Mouse (Mus musculus): Measurements from ENCODE around the gene Lsm11. TPM values are rescaled to one million over a fixed set of nuclear protein-coding genes. Genes with fewer than 3 reads are reported as not detected.
"Not testable (repeated sequence)": the region's sequence is repeated elsewhere in the genome, so short reads cannot be mapped to it uniquely, and the experiment has no call there.

Lsm11 gene
- total RNA-seq, 2 experiments from 2014 or later = 2.0 to 2.7 TPM

DNA sequence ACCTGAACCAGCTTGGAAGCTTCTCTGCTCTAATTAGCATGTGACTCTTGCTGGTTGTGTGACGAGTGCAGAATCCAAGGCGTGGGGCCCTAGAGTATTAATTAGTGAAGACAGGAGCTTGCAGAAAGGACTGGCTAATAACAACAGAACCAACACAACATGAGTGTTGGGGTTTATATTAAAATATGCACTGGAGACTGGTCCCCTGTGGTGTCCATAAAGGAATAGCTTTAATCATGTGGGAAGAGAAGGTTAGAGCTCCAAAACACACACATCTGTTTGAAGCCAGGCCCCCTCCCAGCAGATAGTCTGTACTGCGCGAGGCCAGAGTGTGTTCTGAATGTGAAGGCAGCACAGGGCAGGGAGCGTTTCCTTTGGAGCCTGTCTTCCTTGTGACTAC, 58.1 kb downstream of the Lsm11 start:
- DNase-seq = no peak
- intact Hi-C loops (cut with DNase I) = loop anchor here (10.0 kb wide), 2 partner anchors 132 to 1302 kb away; no protein-coding TSS in a partner anchor

GRCm38 (mm10) chr11:45885606-45886230, 59.0 kb downstream of the Lsm11 start:
- intact Hi-C loops (cut with DNase I) = loop anchor here (10.0 kb wide), 2 partner anchors 131 to 1301 kb away; no protein-coding TSS in a partner anchor
- DNase-seq = no peak

- no peak for DNase-seq
Measured at GRCm38 (mm10) chr11:45884029-45884428, 60.7 kb downstream of the Lsm11 start.

DNA sequence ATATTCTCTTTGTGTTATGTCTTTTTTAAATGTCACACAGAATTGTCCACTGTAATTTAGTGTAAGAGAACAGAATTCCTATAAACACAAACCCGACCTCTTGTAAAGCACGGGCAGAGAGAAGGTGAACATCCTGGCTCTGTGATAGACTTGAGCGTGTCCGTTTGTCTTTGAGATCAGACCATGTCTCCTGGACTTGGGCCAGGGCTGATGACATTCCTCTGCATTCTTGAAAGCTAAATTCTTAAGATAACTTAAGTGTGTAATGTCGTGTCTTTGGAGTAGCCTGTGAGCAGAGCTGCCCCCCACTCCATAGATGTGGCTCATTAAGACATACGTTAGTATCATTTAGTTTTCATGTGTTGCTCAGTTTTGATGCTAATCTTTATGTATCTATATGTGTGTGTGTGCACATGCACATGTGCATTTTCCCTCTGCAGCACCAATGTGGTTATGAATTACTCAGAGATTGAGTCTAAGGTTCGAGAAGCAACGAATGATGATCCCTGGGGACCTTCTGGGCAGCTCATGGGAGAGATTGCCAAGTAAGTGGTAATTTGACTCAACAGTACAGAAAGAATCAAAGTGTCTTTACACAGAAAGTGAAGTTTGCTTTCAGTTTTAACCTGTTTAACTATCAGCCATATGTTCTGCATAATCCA, 61.3 kb downstream of the Lsm11 start:
- intact Hi-C loops (cut with DNase I) = loop anchor here (5.0 to 10.0 kb wide), 3 partner anchors 129 to 1299 kb away; no protein-coding TSS in a partner anchor

More at GRCm38 (mm10) chr11:45884029-45884428, 60.7 kb downstream of the Lsm11 start:
- intact Hi-C loops (cut with DNase I) = loop anchor here (5.0 to 10.0 kb wide), 3 partner anchors 129 to 1299 kb away; no protein-coding TSS in a partner anchor

GRCm38 (mm10) chr11:45881683-45882068, 63.1 kb downstream of the Lsm11 start:
- intact Hi-C loops (cut with DNase I) = loop anchor here (2.0 to 10.0 kb wide), 4 partner anchors 87 to 1297 kb away; no protein-coding TSS in a partner anchor
- no peak for DNase-seq

More for the DNA sequence above, 61.3 kb downstream of the Lsm11 start:
- DNase-seq = no peak

DNA sequence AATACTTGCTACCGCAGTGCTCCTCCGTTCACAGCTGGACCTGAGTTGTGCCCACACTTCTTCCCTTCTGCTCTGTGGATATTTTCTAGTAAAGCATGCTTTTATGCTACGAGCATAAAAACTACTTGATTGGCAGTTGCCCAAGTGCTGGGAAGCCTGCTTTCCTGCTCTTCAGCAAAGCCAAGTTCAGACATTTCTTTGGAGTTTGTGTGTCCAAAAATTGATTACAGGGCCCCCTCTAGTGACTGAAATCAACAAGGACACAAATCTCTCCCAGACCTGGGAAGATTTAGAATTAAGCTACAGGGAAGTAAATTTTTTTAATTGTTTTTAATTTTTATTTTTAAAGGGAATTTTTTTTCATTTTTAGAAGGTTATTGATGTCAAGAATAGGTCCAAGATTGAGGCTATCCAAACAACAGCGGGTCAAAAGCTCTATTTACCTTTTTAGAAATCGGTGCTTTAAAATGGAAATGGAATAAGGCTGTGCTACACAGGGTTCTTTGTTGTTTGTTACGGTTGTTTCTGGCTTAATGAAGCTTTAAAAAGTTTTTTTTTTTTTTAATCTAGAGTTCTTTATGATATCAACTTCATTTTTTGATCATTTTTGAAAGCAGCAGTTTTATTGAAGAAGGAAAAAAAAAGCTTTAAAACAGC, 63.6 kb downstream of the Lsm11 start:
- peak in 1 of 2 experiments; percentile 30 for DNase-seq

DNA sequence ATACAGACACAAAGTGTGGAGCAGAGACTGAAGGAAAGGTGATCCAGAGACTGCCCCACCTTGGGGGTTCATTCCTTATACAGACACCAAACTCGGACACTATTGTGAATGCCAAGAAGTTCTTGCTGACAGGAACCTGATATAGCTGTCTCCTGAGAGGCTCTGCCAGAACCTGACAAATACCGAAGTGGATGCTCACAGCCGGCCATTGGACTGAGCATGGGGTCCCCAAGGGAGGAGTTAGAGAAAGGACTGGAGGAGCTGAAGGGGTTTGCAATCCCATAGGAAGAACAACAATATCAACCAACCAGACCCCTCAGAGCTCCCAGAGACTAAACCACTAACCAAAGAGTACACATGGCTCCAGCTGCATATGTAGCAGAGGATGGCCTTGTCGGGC, 65.4 kb downstream of the Lsm11 start:
- intact Hi-C loops (cut with DNase I); DNase-seq: not testable (repeated sequence)

More for the DNA sequence above, 63.6 kb downstream of the Lsm11 start:
- intact Hi-C loops (cut with DNase I) = loop anchor here (2.0 to 10.0 kb wide), 4 partner anchors 86 to 1296 kb away; no protein-coding TSS in a partner anchor

Other genes starting within 250 kb of the Lsm11 start
- 10 to 100 TPM; 32.6 to 34.5 TPM for gene Clint1, start 92.9 kb downstream of the Lsm11 start, total RNA-seq (2021)
- 1 to 10 TPM; 2.8 to 3.1 TPM for gene Thg1l, start 10.6 kb upstream of the Lsm11 start, total RNA-seq (2021)
- gene Sox30, start 35.4 kb upstream of the Lsm11 start, total RNA-seq (2021) = not detected
- gene Gm12166, start 107.4 kb upstream of the Lsm11 start, total RNA-seq (2021) = under 1 TPM in 1 of 2 experiments, not detected in 1; 0.54 TPM
- 1 to 10 TPM; 4.4 TPM for gene Adam19, start 111.1 kb upstream of the Lsm11 start, total RNA-seq (2021)
- under 1 TPM in 1 of 2 experiments, not detected in 1; 0.07 TPM for gene Nipal4, start 221.6 kb upstream of the Lsm11 start, total RNA-seq (2021)